Mouse (Mus musculus): Measurements from ENCODE around the gene Gm21103. TPM values are rescaled to one million over a fixed set of nuclear protein-coding genes. Genes with fewer than 3 reads are reported as not detected.
"Not testable (repeated sequence)": the region's sequence is repeated elsewhere in the genome, so short reads cannot be mapped to it uniquely, and the experiment has no call there.

The Gm21103 gene
- not detected for polyA plus RNA-seq (2012; fragmentation: generic; extraction: Trizol)

GRCm38 (mm10) chr14:6304743-6305142 is at the start of gene Gm21103:
TSS of gene Gm21103 (minus strand) at chr14:6304843.
- H3ac ChIP-seq (ENCODE audit: control insufficient read depth, insufficient read length); H3K27me3 ChIP-seq (ENCODE audit: control insufficient read depth, insufficient read depth, insufficient read length); H3K4me2 ChIP-seq (ENCODE audit: low read depth); H3K79me2 ChIP-seq (ENCODE audit: control insufficient read depth, insufficient read depth); H3K4me3 ChIP-seq; H3K36me3 ChIP-seq (ENCODE audit: control insufficient read depth, insufficient read depth): not testable (repeated sequence)

- not testable (repeated sequence) for H3K36me3 ChIP-seq (ENCODE audit: control insufficient read depth, insufficient read depth); H3K4me3 ChIP-seq; H3K27me3 ChIP-seq (ENCODE audit: control insufficient read depth, insufficient read depth, insufficient read length); H3K4me2 ChIP-seq (ENCODE audit: low read depth); H3ac ChIP-seq (ENCODE audit: control insufficient read depth, insufficient read length); H3K79me2 ChIP-seq (ENCODE audit: control insufficient read depth, insufficient read depth)
Measured at GRCm38 (mm10) chr14:6343578-6343977, 38.9 kb upstream of the Gm21103 start, which contains the start of gene Gm3618. TSS of gene Gm3618 (minus strand) at chr14:6343678.

- not testable (repeated sequence) for H3K36me3 ChIP-seq (ENCODE audit: control insufficient read depth, insufficient read depth); H3K4me2 ChIP-seq (ENCODE audit: low read depth); H3K27me3 ChIP-seq (ENCODE audit: control insufficient read depth, insufficient read depth, insufficient read length); H3K79me2 ChIP-seq (ENCODE audit: control insufficient read depth, insufficient read depth); H3ac ChIP-seq (ENCODE audit: control insufficient read depth, insufficient read length); H3K4me3 ChIP-seq
Measured at GRCm38 (mm10) chr14:6286931-6287715, 17.5 kb downstream of the Gm21103 start, which contains the start of gene Gm3411. TSS of gene Gm3411 (minus strand) at chr14:6287250.

Other genes with a start within 250 kb of the Gm21103 start
- gene Gm6337, start 246.6 kb downstream of the Gm21103 start, polyA plus RNA-seq (2012; fragmentation: generic; extraction: Trizol): not detected
- gene Gm8206, start 210.9 kb downstream of the Gm21103 start, polyA plus RNA-seq (2012; fragmentation: generic; extraction: Trizol): not detected
- not detected for gene Gm3468, start 196.2 kb downstream of the Gm21103 start, polyA plus RNA-seq (2012; fragmentation: generic; extraction: Trizol)
- gene Gm3476, start 179.0 kb downstream of the Gm21103 start, polyA plus RNA-seq (2012; fragmentation: generic; extraction: Trizol): not detected
- not detected for gene Gm21560, start 85.6 kb downstream of the Gm21103 start, polyA plus RNA-seq (2012; fragmentation: generic; extraction: Trizol)
- gene Gm3411, start 17.6 kb downstream of the Gm21103 start, polyA plus RNA-seq (2012; fragmentation: generic; extraction: Trizol): not detected
- not detected for gene Gm3618, start 38.8 kb upstream of the Gm21103 start, polyA plus RNA-seq (2012; fragmentation: generic; extraction: Trizol)
- not detected for gene Gm16440, start 85.5 kb upstream of the Gm21103 start, polyA plus RNA-seq (2012; fragmentation: generic; extraction: Trizol)
- not detected for gene Gm3591, start 107.6 kb upstream of the Gm21103 start, polyA plus RNA-seq (2012; fragmentation: generic; extraction: Trizol)
- gene Gm3594, start 139.8 kb upstream of the Gm21103 start, polyA plus RNA-seq (2012; fragmentation: generic; extraction: Trizol): not detected
- gene Gm8356, start 232.4 kb upstream of the Gm21103 start, polyA plus RNA-seq (2012; fragmentation: generic; extraction: Trizol): not detected

Data from myocyte (in vitro differentiated cells).